Mouse (Mus musculus): Measurements from ENCODE around the gene Gpd2. TPM values are rescaled to one million over a fixed set of nuclear protein-coding genes. Genes with fewer than 3 reads are reported as not detected.

Gpd2 gene
- polyA plus RNA-seq, 1 experiment from 2014 or later: 17.2 TPM

GRCm38 (mm10) chr2:57356222-57356822, 118.9 kb downstream of the Gpd2 start:
- Histone ChIP-seq H3K4me1 (ENCODE audit: insufficient read depth, low read length) (no peaks in the 10 kb centered on the region), H3K4me3 (ENCODE audit: low read length) (no peak overlapping the region), H3K4me2 (replicated peaks; ENCODE audit: low read depth, low read length) (no peak overlapping the region), H3K36me3 (ENCODE audit: insufficient read depth, low read length) (no peaks in the 10 kb centered on the region), H3K27me3 (ENCODE audit: insufficient read depth, low read length) (no peaks in the 10 kb centered on the region), H3K9ac (replicated peaks; ENCODE audit: low read length) (no peak overlapping the region), H3K9me3 (ENCODE audit: low read length) (no peaks in the 10 kb centered on the region), H3K27ac (ENCODE audit: low read length) (no peak overlapping the region)
- WGBS: 64% methylated on average over 12 of the region's 12 CpGs
- ATAC-seq (ENCODE audit: low FRiP score, low TSS enrichment): no peak

- H3K4me1 ChIP-seq (ENCODE audit: insufficient read depth, low read length): no peaks in the 10 kb centered on the region
- no peak overlapping the region for H3K9ac ChIP-seq (replicated peaks; ENCODE audit: low read length)
- no peak overlapping the region for H3K4me2 ChIP-seq (replicated peaks; ENCODE audit: low read depth, low read length)
- ATAC-seq (ENCODE audit: low FRiP score, low TSS enrichment): no peak
- no peak overlapping the region for H3K4me3 ChIP-seq (ENCODE audit: low read length)
- WGBS: 90% methylated on average over 3 of the region's 3 CpGs
- H3K9me3 ChIP-seq (ENCODE audit: low read length): no peaks in the 10 kb centered on the region
- H3K27ac ChIP-seq (ENCODE audit: low read length): no peak overlapping the region
- H3K36me3 ChIP-seq (ENCODE audit: insufficient read depth, low read length): no peaks in the 10 kb centered on the region
- no peaks in the 10 kb centered on the region for H3K27me3 ChIP-seq (ENCODE audit: insufficient read depth, low read length)
Measured at GRCm38 (mm10) chr2:57362503-57362902, 125.1 kb downstream of the Gpd2 start.

- Histone ChIP-seq H3K4me3 (ENCODE audit: low read length) (no peak overlapping the region), H3K4me2 (replicated peaks; ENCODE audit: low read depth, low read length) (no peak overlapping the region), H3K9ac (replicated peaks; ENCODE audit: low read length) (no peak overlapping the region), H3K27ac (ENCODE audit: low read length) (no peak overlapping the region), H3K9me3 (ENCODE audit: low read length) (no peaks in the 10 kb centered on the region), H3K36me3 (ENCODE audit: insufficient read depth, low read length) (no peaks in the 10 kb centered on the region), H3K4me1 (ENCODE audit: insufficient read depth, low read length) (no peaks in the 10 kb centered on the region), H3K27me3 (ENCODE audit: insufficient read depth, low read length) (no peaks in the 10 kb centered on the region)
- 26% methylated on average over 4 of the region's 4 CpGs for WGBS
- ATAC-seq (ENCODE audit: low FRiP score, low TSS enrichment): peak; percentile 59; the same call in 1 of the 2 replicates
Measured at GRCm38 (mm10) chr2:57374647-57375046, 137.2 kb downstream of the Gpd2 start.

- H3K36me3 ChIP-seq (ENCODE audit: insufficient read depth, low read length): no peaks in the 10 kb centered on the region
- H3K4me2 ChIP-seq (replicated peaks; ENCODE audit: low read depth, low read length): no peak overlapping the region
- WGBS: 83% methylated on average over 7 of the region's 7 CpGs
- ATAC-seq (ENCODE audit: low FRiP score, low TSS enrichment): no peak
- H3K9me3 ChIP-seq (ENCODE audit: low read length): no peaks in the 10 kb centered on the region
- H3K9ac ChIP-seq (replicated peaks; ENCODE audit: low read length): no peak overlapping the region
- H3K4me3 ChIP-seq (ENCODE audit: low read length): no peak overlapping the region
- H3K27me3 ChIP-seq (ENCODE audit: insufficient read depth, low read length): no peaks in the 10 kb centered on the region
- H3K27ac ChIP-seq (ENCODE audit: low read length): no peak overlapping the region
- no peaks in the 10 kb centered on the region for H3K4me1 ChIP-seq (ENCODE audit: insufficient read depth, low read length)
Measured at GRCm38 (mm10) chr2:57375138-57375837, 137.9 kb downstream of the Gpd2 start.

- no peak overlapping the region for H3K4me3 ChIP-seq (ENCODE audit: low read length)
- H3K9me3 ChIP-seq (ENCODE audit: low read length): no peaks in the 10 kb centered on the region
- H3K36me3 ChIP-seq (ENCODE audit: insufficient read depth, low read length): no peaks in the 10 kb centered on the region
- H3K4me1 ChIP-seq (ENCODE audit: insufficient read depth, low read length): no peaks in the 10 kb centered on the region
- H3K4me2 ChIP-seq (replicated peaks; ENCODE audit: low read depth, low read length): no peak overlapping the region
- no peaks in the 10 kb centered on the region for H3K27me3 ChIP-seq (ENCODE audit: insufficient read depth, low read length)
- 19% methylated on average over 8 of the region's 8 CpGs for WGBS
- no peak overlapping the region for H3K27ac ChIP-seq (ENCODE audit: low read length)
- no peak for ATAC-seq (ENCODE audit: low FRiP score, low TSS enrichment)
- no peak overlapping the region for H3K9ac ChIP-seq (replicated peaks; ENCODE audit: low read length)
Measured at GRCm38 (mm10) chr2:57378147-57378889, 140.9 kb downstream of the Gpd2 start.

- Histone ChIP-seq H3K9me3 (ENCODE audit: low read length) (no peaks in the 10 kb centered on the region), H3K4me1 (ENCODE audit: insufficient read depth, low read length) (no peaks in the 10 kb centered on the region), H3K27me3 (ENCODE audit: insufficient read depth, low read length) (no peaks in the 10 kb centered on the region), H3K4me3 (ENCODE audit: low read length) (no peak overlapping the region), H3K4me2 (replicated peaks; ENCODE audit: low read depth, low read length) (no peak overlapping the region), H3K9ac (replicated peaks; ENCODE audit: low read length) (no peak overlapping the region), H3K36me3 (ENCODE audit: insufficient read depth, low read length) (no peaks in the 10 kb centered on the region), H3K27ac (ENCODE audit: low read length) (no peak overlapping the region)
- ATAC-seq (ENCODE audit: low FRiP score, low TSS enrichment): no peak
- WGBS: 92% methylated on average over 2 of the region's 2 CpGs
Measured at GRCm38 (mm10) chr2:57384625-57385024, 147.2 kb downstream of the Gpd2 start.

- no peak overlapping the region for H3K4me3 ChIP-seq (ENCODE audit: low read length)
- no peaks in the 10 kb centered on the region for H3K27me3 ChIP-seq (ENCODE audit: insufficient read depth, low read length)
- 0 out of 2 replicates have a peak, but pooled peaks cover 10% of the 10 kb centered on the region for H3K9me3 ChIP-seq (ENCODE audit: low read length)
- WGBS: 65% methylated on average over 7 of the region's 7 CpGs
- ATAC-seq (ENCODE audit: low FRiP score, low TSS enrichment): no peak
- no peak overlapping the region for H3K27ac ChIP-seq (ENCODE audit: low read length)
- no peak overlapping the region for H3K4me2 ChIP-seq (replicated peaks; ENCODE audit: low read depth, low read length)
- H3K36me3 ChIP-seq (ENCODE audit: insufficient read depth, low read length): no peaks in the 10 kb centered on the region
- no peaks in the 10 kb centered on the region for H3K4me1 ChIP-seq (ENCODE audit: insufficient read depth, low read length)
- H3K9ac ChIP-seq (replicated peaks; ENCODE audit: low read length): no peak overlapping the region
Measured at GRCm38 (mm10) chr2:57387816-57388215, 150.4 kb downstream of the Gpd2 start.

GRCm38 (mm10) chr2:57395071-57395470, 157.6 kb downstream of the Gpd2 start:
- H3K27ac ChIP-seq (ENCODE audit: low read length): no peak overlapping the region
- H3K4me1 ChIP-seq (ENCODE audit: insufficient read depth, low read length): no peaks in the 10 kb centered on the region
- no peaks in the 10 kb centered on the region for H3K27me3 ChIP-seq (ENCODE audit: insufficient read depth, low read length)
- no peak for ATAC-seq (ENCODE audit: low FRiP score, low TSS enrichment)
- 0 out of 2 replicates have a peak, but pooled peaks cover 9% of the 10 kb centered on the region for H3K9me3 ChIP-seq (ENCODE audit: low read length)
- H3K4me3 ChIP-seq (ENCODE audit: low read length): no peak overlapping the region
- WGBS: 86% methylated on average over 4 of the region's 4 CpGs
- no peaks in the 10 kb centered on the region for H3K36me3 ChIP-seq (ENCODE audit: insufficient read depth, low read length)
- no peak overlapping the region for H3K9ac ChIP-seq (replicated peaks; ENCODE audit: low read length)
- no peak overlapping the region for H3K4me2 ChIP-seq (replicated peaks; ENCODE audit: low read depth, low read length)

- Histone ChIP-seq H3K9me3 (ENCODE audit: low read length) (no peaks in the 10 kb centered on the region), H3K4me1 (ENCODE audit: insufficient read depth, low read length) (no peaks in the 10 kb centered on the region), H3K4me2 (replicated peaks; ENCODE audit: low read depth, low read length) (no peak overlapping the region), H3K27ac (ENCODE audit: low read length) (no peak overlapping the region), H3K9ac (replicated peaks; ENCODE audit: low read length) (no peak overlapping the region), H3K27me3 (ENCODE audit: insufficient read depth, low read length) (no peaks in the 10 kb centered on the region), H3K36me3 (ENCODE audit: insufficient read depth, low read length) (no peaks in the 10 kb centered on the region), H3K4me3 (ENCODE audit: low read length) (no peak overlapping the region)
- 87% methylated on average over 13 of the region's 13 CpGs for WGBS
- no peak for ATAC-seq (ENCODE audit: low FRiP score, low TSS enrichment)
Measured at GRCm38 (mm10) chr2:57396061-57396460, 158.6 kb downstream of the Gpd2 start.

GRCm38 (mm10) chr2:57397727-57398126, 160.3 kb downstream of the Gpd2 start:
- Histone ChIP-seq H3K4me2 (replicated peaks; ENCODE audit: low read depth, low read length) (no peak overlapping the region), H3K9ac (replicated peaks; ENCODE audit: low read length) (no peak overlapping the region), H3K36me3 (ENCODE audit: insufficient read depth, low read length) (no peaks in the 10 kb centered on the region), H3K4me1 (ENCODE audit: insufficient read depth, low read length) (no peaks in the 10 kb centered on the region), H3K9me3 (ENCODE audit: low read length) (no peaks in the 10 kb centered on the region), H3K27me3 (ENCODE audit: insufficient read depth, low read length) (no peaks in the 10 kb centered on the region), H3K4me3 (ENCODE audit: low read length) (no peak overlapping the region), H3K27ac (ENCODE audit: low read length) (no peak overlapping the region)
- 87% methylated on average over 3 of the region's 3 CpGs for WGBS
- no peak for ATAC-seq (ENCODE audit: low FRiP score, low TSS enrichment)

Measured in kidney, embryonic 16.5 days (tissue).